Mouse (Mus musculus): ENCODE data around the gene Ccdc185.

Gene Ccdc185

DNA sequence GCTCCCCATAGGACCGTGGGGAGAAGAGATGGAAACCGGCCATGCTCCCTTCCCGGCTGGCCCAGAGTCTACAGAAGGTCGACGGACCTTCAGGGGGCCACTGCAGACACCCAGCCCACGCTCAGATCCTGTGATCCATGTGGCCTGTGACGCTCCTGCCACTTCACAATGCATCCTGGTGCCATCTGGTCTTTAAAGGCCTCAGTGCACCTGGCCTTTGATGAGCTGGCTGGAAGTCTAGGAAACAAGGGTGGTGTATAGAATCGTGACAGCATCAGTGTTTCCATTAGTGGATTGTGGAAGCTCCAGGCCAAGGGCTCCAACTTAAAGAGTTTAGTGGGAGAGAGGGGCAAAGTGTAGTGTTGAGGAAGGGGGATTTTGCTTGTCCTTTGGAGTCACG lies at the start of gene Ccdc185:
Ccdc185 (minus strand) TSS at position 101 of the 400 bp plus-strand sequence.
- no peak for DNase-seq (ENCODE audit: low read depth, low spot score)

DNA sequence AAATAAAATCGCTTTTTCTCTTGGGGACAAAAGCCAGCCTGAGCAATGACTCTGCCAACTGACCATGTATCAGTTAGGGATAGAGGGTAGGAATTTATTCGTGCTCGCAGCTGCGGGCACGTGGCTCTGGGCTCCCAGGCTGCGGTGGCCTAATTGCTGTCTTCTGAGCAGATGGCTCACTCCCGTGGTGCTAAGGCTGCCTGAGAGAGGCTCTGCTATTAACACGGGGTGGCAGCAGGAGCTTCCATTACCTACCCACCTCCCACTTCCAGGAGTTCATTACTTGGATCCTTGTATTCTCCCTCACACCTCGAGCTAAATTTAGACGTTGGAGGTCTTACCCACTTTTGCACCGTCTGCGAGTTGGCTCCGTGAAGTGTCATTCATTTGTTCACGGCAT lies 48.1 kb upstream of the Ccdc185 start:
- no peak for DNase-seq (ENCODE audit: low read depth, low spot score)

GRCm38 (mm10) chr1:182794628-182795027 lies 45.6 kb upstream of the Ccdc185 start:
- no peak for DNase-seq (ENCODE audit: low read depth, low spot score)

DNA sequence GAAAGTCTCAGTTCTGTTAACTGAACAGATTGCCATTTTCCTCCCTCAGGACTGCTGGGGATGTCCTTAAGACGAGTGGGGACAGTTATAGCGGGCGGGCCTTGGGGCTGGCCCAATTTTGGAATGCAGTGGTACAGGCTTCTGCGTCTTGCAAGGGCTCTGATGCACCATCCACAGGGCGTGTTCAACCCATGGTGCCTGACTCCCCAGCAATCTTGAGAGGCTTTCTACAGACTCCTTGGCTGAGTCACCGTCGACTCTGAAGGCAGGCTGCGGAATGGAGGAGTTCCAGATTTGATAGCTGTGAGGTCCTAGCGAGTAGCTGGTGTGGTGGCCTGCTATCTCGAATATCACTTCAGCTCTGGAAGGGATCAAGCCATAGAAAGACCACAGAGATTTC lies 45.2 kb upstream of the Ccdc185 start:
- DNase-seq (ENCODE audit: low read depth, low spot score), result no peak

DNA sequence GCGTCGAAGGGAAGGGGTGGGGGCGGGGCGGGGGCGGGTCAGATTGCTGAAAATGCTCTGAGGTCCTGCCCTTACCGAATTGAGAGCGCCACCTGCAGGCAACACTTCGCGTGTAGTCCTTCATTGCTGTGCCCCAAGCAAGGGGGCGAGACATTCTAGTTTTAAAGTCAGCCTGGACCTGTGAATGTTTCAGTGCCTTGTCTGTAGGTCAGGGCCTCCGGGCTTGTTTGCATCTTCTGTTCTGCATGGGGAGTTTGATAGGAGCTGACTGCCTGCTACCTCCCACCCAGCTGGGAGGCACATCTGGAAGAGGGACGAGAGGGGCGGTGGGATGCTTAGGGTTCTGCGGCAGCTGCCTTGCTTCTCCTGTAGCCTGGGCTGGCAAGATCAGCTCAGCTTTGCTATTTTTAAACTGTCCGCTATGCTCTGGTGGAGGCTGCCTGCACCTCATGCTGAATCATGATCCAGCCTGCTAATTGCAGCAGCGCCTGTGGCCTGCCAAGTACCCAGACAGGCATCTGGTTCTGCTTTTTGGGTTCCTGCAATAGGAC lies 43.6 kb upstream of the Ccdc185 start:
- peak; percentile 84 for DNase-seq (ENCODE audit: low read depth, low spot score)

- DNase-seq (ENCODE audit: low read depth, low spot score), result no peak
Measured at GRCm38 (mm10) chr1:182788896-182789295, 39.9 kb upstream of the Ccdc185 start.

DNA sequence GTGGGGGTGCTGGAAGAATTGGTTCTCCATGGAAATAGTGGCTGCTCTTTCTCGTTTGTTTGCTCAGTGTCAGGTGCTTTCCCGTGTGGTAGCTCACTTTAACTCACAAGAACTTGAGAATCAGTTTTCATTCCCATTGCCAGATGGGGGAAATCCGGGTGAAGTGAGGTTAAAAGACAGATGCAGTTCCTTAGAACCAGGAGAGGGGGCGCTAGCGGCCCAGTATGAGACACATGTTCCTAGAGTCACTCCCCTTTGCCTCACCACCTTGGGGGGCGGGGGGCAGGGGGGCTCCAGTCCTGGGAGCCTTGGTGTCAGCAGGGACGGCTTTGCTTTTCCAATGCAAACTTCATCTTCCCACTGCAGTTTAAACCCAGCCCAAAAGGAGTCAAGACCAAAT lies 38.0 kb upstream of the Ccdc185 start:
- peak; percentile 43 for DNase-seq (ENCODE audit: low read depth, low spot score)

DNA sequence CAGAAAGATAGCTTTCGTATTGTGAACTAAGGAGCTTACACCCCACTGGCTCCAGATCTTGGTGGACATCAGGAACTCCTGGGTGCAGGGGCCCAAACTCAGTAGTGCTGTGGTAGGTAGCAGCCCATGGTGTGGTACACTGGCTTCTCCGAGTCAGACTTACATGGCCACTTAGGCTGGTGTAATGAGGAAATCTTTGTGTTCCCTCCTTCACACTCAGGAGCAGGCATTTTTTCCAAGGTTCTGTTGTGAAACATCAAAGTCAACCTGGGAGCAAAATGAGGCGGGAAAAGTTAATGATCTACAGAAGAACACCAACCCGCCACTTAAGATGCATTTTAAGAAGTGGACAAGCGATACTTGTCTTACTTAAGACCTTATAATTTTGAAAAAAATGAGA lies 36.5 kb upstream of the Ccdc185 start:
- DNase-seq (ENCODE audit: low read depth, low spot score), result no peak

- DNase-seq (ENCODE audit: low read depth, low spot score), result no peak
Measured at GRCm38 (mm10) chr1:182784784-182785183, 35.8 kb upstream of the Ccdc185 start.

GRCm38 (mm10) chr1:182783774-182784173 lies 34.8 kb upstream of the Ccdc185 start:
- no peak for DNase-seq (ENCODE audit: low read depth, low spot score)

DNA sequence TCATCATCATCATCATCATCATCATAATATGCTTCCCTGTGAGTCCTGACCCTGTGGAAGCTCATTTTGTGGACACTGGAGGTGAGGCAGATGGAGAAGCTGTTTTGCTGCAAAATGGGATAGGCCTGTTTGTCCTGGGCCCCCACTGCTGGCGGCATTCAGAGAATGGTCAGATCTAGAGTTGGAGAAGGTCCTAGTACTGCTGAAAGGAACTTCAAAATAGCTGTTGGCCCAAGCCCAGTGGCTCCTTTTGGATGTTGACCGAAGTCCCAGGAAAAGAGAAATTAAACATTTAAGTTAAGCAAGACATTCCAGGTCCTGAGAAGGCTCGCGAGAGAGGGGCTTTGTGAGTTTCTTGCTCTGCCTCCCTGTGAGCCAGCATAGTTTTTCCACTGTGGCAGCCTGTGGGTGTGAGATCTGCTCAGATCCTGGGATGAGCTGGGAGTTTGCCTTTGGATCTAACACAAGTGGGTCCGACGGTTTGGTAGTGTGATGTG lies 30.1 kb upstream of the Ccdc185 start:
- no peak for DNase-seq (ENCODE audit: low read depth, low spot score)

DNA sequence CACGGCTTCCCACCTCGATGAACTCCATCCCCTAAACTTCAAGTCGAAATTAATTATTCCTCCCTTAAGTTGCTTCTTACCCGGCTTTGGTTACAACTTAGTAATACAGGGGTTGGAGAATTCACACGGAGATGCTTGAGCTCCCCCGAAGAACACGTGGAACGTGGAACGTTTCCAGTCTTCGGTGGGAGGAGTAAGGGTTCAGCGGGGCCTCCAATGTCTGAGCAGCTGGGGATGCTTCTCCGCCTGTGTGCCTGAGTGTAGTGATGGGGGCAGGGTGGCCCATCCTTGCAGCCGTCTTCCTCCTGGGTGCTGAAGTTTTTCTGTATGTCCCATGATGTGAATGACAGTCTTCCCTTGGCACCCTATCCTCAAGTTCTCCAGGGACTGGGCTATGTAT lies 29.2 kb upstream of the Ccdc185 start:
- DNase-seq (ENCODE audit: low read depth, low spot score), result no peak

DNA sequence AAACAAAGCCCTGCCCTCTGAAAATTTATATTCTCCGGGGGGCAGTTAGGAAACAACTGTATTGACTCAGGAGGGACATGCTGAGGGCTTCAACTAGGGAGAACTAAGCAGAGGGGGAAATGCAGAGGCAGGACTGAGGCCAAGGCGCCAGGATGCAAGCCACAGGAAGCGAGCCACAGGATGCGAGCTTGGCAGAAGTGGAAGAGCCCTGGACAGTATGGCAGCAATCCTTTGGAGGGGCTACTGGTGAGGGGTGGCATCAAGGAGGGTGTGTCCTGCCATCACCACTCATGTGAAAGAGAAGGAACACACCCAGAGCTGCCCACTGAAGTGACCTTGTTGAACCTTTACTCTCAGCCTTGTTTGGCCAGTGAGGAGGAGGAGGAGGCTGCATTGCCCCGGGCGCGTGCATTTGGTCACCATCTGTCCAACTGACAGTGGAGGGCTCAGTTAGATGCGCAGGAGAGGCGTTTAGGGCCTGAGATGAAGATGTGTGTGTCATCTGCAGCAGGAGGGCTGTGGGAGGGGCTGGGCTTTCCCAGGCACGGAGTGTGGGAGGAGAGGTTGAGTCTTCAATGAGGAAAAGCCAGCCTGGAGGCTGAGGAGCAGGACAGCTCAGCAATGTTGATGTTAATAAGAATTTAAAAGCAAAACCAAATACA lies 27.9 kb upstream of the Ccdc185 start:
- DNase-seq (ENCODE audit: low read depth, low spot score), result no peak

GRCm38 (mm10) chr1:182775576-182775975 lies 26.6 kb upstream of the Ccdc185 start:
- no peak for DNase-seq (ENCODE audit: low read depth, low spot score)

GRCm38 (mm10) chr1:182764541-182765281 lies 15.7 kb upstream of the Ccdc185 start:
- DNase-seq (ENCODE audit: low read depth, low spot score), result peak; percentile 64

- DNase-seq (ENCODE audit: low read depth, low spot score), result peak; percentile 87
Measured at GRCm38 (mm10) chr1:182763716-182764461, 14.9 kb upstream of the Ccdc185 start, which contains the start of gene Susd4. Gene Susd4, plus strand, starts transcription at chr1:182763860.

GRCm38 (mm10) chr1:182763191-182763715 lies 14.3 kb upstream of the Ccdc185 start:
- DNase-seq (ENCODE audit: low read depth, low spot score), result no peak

- no peak for DNase-seq (ENCODE audit: low read depth, low spot score)
Measured at GRCm38 (mm10) chr1:182758783-182759182, 9.8 kb upstream of the Ccdc185 start.

- DNase-seq (ENCODE audit: low read depth, low spot score), result no peak
Measured at GRCm38 (mm10) chr1:182754865-182755264, 5.9 kb upstream of the Ccdc185 start.

GRCm38 (mm10) chr1:182753694-182754093 lies 4.7 kb upstream of the Ccdc185 start:
- no peak for DNase-seq (ENCODE audit: low read depth, low spot score)

DNA sequence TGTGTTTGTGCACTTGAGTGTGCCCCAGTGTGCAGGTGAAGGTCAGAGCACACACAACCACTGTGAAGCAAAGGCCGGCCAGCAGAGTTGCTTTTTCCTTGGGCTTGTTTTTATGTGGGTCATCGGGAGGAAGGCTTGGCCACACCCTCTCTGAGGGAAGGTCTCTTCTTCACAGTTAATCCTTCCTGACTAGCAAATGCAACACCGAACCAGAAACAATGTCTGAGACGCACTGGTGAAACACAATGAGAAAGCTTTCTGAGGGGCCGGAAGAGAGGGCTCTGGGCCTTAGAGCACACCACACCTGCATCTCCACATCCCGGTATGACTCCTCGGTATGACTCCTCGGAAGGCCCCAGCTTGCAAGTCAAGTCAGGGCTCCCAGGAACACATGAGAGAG lies 2.3 kb upstream of the Ccdc185 start:
- peak; percentile 70 for DNase-seq (ENCODE audit: low read depth, low spot score)

DNA sequence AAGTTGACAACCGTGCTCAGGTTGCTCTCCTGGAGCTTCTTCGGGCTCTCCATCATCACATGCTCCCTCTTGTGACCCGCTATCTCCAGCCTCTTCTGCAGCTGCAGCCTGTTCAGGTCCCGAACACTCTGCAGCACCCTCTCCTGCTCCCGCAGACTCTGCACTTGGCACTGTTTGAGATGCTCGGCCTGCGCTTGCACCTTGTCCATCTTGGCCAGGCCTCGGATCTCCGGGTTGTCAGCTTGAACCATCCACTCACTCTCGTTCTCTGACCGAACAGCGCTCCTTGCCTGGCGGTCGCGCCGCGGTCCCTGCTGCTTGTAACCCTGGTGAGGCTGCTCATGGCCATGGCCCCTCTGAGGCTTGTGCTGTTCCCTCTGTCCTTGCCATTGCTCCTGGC lies 1.1 kb downstream of the Ccdc185 start:
- peak; percentile 27 for DNase-seq (ENCODE audit: low read depth, low spot score)

Measured in R1 (cell line).